Mouse (Mus musculus): ENCODE results near the gene Zcchc24. TPM values are rescaled to one million over a fixed set of nuclear protein-coding genes. Genes with fewer than 3 reads are reported as not detected.

The Zcchc24 gene
- polyA plus RNA-seq, 1 experiment from 2014 or later, result 11.3 TPM

DNA sequence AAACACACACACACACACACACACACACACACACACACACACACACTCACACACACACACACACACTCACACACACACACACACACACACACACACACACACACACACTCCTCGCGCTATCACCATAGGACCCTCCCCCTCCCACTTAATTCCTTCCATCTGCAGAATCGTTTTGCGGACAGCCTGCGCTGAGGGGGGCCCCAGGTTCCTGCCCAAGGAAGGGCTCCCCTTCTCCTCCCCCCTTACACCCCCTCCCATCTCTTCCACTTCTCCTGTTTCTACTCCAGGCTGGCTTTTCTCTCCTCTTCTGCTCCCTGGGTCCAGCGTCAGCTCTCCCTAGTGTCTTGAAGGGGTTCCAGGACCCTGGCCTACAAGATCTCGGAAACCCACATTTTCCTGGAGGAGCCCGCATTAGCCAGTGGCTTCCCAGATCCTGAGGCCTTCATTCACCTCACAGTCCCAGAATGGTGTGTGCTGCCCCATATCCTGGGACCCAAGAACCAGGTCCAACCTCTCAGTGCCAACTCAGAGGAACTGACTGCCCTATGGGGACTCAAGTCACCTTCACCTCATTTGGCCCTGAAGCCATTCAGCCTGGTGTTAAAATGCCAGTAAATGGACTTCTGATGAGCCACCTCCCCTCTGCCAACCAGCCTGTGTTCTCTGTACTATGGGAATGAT is 927 bp upstream of the Zcchc24 start:
- ATAC-seq (replicated peaks; ENCODE audit: low FRiP score) (no peak), DNase-seq (ENCODE audit: low spot score) (no peak)
- H3K4me1 ChIP-seq (replicated peaks; ENCODE audit: control insufficient read depth, insufficient read depth, low read length), result peaks cover 29% of the 10 kb centered on the region
- H3K27me3 ChIP-seq (replicated peaks; ENCODE audit: control insufficient read depth, insufficient read depth, low read length), result no peaks in the 10 kb centered on the region; the same call in 1 of the 2 replicates
- no peak overlapping the region for H3K9ac ChIP-seq (ENCODE audit: low read depth, low read length)
- H3K9me3 ChIP-seq (ENCODE audit: control insufficient read depth, low read length), result no peaks in the 10 kb centered on the region
- no peaks in the 10 kb centered on the region for H3K36me3 ChIP-seq (ENCODE audit: control insufficient read depth, insufficient read depth, low read length)
- no peak overlapping the region for H3K27ac ChIP-seq (ENCODE audit: low read depth, low read length)
- peak overlapping the region; percentile 85 for H3K4me2 ChIP-seq
- no peak overlapping the region for H3K4me3 ChIP-seq (ENCODE audit: low read depth, low read length)
- 23% methylated on average over 8 of the region's 8 CpGs for WGBS

DNA sequence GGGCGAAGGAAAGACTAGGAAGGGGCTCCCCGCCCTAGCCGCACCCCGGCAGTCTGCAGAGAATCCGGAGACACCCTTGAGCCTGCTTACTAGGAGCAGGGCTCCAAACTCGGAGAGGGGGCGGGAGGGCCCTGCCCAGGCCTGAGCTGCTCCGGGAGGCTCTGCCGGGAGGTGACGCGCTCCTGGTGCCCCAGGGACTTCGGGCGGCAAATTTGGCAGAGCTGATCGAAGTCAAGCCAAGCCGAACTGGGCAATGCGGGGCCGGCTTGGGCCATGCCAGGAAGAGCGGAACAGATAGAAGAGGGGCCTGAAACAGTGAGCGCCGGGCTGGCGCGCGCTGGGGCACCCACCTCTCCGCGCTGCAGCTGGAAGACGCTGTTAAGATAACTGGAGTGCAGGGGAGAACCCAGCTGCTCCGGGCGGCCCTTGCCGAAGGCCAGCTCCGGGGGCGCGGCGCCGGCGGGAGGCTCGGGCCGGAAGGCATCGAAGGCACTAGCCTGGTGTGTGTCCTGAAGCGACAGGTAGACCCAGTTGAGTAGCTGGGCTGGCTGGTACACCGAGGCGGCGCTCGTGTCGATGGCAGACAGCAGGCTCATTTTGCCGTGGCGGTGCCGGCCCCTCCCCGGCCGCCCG is 462 bp downstream of the Zcchc24 start:
- H3K4me2 ChIP-seq, result peak overlapping the region; percentile 85
- DNase-seq (ENCODE audit: low spot score) (peak; percentile 77), ATAC-seq (replicated peaks; ENCODE audit: low FRiP score) (peak; percentile 73)
- peak overlapping the region; percentile 63 for H3K9ac ChIP-seq (ENCODE audit: low read depth, low read length)
- H3K4me3 ChIP-seq (ENCODE audit: low read depth, low read length), result peak overlapping the region; percentile 68
- H3K4me1 ChIP-seq (replicated peaks; ENCODE audit: control insufficient read depth, insufficient read depth, low read length), result peaks cover 21% of the 10 kb centered on the region
- peak overlapping the region; percentile 49; the same call in 1 of the 2 replicates for H3K27ac ChIP-seq (ENCODE audit: low read depth, low read length)
- under 1% methylated on average over 46 of the region's 50 CpGs for WGBS
- H3K9me3 ChIP-seq (ENCODE audit: control insufficient read depth, low read length), result no peaks in the 10 kb centered on the region
- H3K36me3 ChIP-seq (ENCODE audit: control insufficient read depth, insufficient read depth, low read length), result no peaks in the 10 kb centered on the region
- H3K27me3 ChIP-seq (replicated peaks; ENCODE audit: control insufficient read depth, insufficient read depth, low read length), result no peaks in the 10 kb centered on the region; the same call in 1 of the 2 replicates

DNA sequence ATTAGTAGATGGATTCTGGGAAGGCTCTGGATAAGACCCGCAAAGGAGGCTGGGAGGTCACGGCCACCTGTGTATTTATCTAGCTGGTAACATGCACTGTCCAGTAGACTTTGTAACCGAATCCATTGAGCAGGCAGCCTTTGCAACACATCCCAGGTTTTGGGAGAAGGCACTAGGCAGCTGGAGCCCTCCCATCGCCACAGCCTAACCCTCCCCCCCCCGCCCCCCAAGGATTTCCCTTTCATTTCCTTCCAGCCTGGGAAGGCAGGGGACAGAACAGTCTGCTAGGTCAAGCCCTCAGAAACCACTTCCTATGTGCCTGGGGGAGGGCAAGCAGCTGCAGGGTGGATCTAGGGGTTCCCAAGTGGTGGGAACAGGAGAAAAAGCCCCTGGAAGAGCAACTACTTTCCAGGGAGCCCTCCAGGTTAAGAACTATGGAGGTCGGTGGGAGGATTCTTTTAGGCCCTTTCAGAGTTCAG is 1.1 kb downstream of the Zcchc24 start:
- Histone ChIP-seq H3K4me2 (peak overlapping the region; percentile 85), H3K36me3 (ENCODE audit: control insufficient read depth, insufficient read depth, low read length) (no peaks in the 10 kb centered on the region), H3K27ac (ENCODE audit: low read depth, low read length) (peak overlapping the region; percentile 49), H3K4me3 (ENCODE audit: low read depth, low read length) (peak overlapping the region; percentile 68), H3K4me1 (replicated peaks; ENCODE audit: control insufficient read depth, insufficient read depth, low read length) (peaks cover 16% of the 10 kb centered on the region), H3K27me3 (replicated peaks; ENCODE audit: control insufficient read depth, insufficient read depth, low read length) (no peaks in the 10 kb centered on the region; the same call in 1 of the 2 replicates), H3K9me3 (ENCODE audit: control insufficient read depth, low read length) (no peaks in the 10 kb centered on the region), H3K9ac (ENCODE audit: low read depth, low read length) (peak overlapping the region; percentile 63)
- ATAC-seq (replicated peaks; ENCODE audit: low FRiP score) (no peak), DNase-seq (ENCODE audit: low spot score) (no peak)
- WGBS, result 9% methylated on average over 6 of the region's 6 CpGs

DNA sequence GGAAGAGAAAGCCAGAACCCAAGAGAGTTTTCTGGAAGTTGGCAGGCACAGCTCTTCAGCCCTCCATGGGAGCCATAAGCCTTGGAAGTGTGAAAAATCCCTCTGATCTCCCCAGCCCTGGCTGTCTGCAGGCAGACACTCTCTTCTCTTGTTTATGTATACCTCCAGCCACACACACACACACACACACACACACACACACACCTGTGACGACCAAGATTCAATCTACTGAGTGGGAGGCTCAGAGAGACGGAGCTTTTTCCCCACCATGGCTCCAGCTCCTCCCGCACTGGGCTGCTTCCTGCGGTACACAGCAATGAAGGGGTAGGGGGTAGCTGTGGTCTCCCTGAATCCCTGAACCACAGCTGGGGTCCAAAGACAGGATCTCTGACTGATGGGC is 2.4 kb downstream of the Zcchc24 start:
- H3K27me3 ChIP-seq (replicated peaks; ENCODE audit: control insufficient read depth, insufficient read depth, low read length), result no peaks in the 10 kb centered on the region; the same call in 1 of the 2 replicates
- H3K9ac ChIP-seq (ENCODE audit: low read depth, low read length), result no peak overlapping the region

DNA sequence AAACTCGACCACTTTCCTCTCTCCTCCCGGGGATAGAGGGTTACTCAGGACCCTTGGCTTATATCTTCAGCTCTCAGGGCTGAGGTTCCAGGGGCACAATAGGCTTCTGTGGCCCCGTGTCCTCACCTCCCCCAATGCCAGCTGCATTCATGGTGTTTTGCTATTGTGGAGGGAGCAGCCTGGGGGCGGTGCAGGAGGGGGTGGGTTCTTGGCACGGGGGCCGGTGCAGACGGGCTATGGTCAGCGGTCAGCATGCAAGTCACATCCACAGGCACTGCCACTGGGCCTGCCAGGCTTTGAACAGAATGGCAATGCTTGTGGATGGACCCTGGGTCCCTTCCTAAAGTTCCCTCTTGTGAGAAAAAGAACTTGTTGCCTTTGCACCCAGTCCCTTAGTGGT is 2.9 kb downstream of the Zcchc24 start:
- 56% methylated on average over 8 of the region's 8 CpGs for WGBS
- Histone ChIP-seq H3K27me3 (replicated peaks; ENCODE audit: control insufficient read depth, insufficient read depth, low read length) (no peaks in the 10 kb centered on the region; the same call in 1 of the 2 replicates), H3K36me3 (ENCODE audit: control insufficient read depth, insufficient read depth, low read length) (no peaks in the 10 kb centered on the region), H3K9ac (ENCODE audit: low read depth, low read length) (no peak overlapping the region), H3K4me2 (0 out of 2 replicates have a peak overlapping the region, but pooled peaks have one; percentile 14), H3K4me1 (replicated peaks; ENCODE audit: control insufficient read depth, insufficient read depth, low read length) (peaks cover 20% of the 10 kb centered on the region), H3K27ac (ENCODE audit: low read depth, low read length) (no peak overlapping the region), H3K9me3 (ENCODE audit: control insufficient read depth, low read length) (no peaks in the 10 kb centered on the region), H3K4me3 (ENCODE audit: low read depth, low read length) (no peak overlapping the region)
- ATAC-seq (replicated peaks; ENCODE audit: low FRiP score), result no peak
- no peak for DNase-seq (ENCODE audit: low spot score)

More for the DNA sequence above, 2.4 kb downstream of the Zcchc24 start:
- no peak overlapping the region for H3K27ac ChIP-seq (ENCODE audit: low read depth, low read length)
- no peaks in the 10 kb centered on the region for H3K9me3 ChIP-seq (ENCODE audit: control insufficient read depth, low read length)
- ATAC-seq (replicated peaks; ENCODE audit: low FRiP score) (no peak), DNase-seq (ENCODE audit: low spot score) (no peak)
- no peak overlapping the region for H3K4me3 ChIP-seq (ENCODE audit: low read depth, low read length)
- no peaks in the 10 kb centered on the region for H3K36me3 ChIP-seq (ENCODE audit: control insufficient read depth, insufficient read depth, low read length)
- H3K4me1 ChIP-seq (replicated peaks; ENCODE audit: control insufficient read depth, insufficient read depth, low read length), result peaks cover 16% of the 10 kb centered on the region
- 56% methylated on average over 4 of the region's 4 CpGs for WGBS
- H3K4me2 ChIP-seq, result peak overlapping the region; percentile 85

DNA sequence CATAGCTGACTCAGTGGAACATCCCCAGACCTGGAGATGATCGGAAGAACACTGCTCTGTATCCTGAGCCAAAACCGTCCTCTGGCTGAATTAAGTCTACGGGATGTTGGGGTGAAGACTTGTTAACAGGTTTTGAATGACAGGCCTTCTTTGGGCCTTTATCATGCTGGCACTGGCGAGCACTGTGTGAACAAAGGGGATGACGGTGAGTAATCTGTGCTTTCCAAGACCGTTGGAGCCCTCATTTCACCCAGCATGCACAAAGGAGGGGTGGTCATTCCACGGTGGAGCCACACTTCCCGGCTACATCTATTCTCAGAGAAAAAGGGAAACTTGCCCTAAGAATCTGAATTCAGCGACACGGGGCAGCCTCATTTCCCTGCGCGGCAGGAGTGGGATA is 3.7 kb downstream of the Zcchc24 start:
- H3K4me2 ChIP-seq, result no peak overlapping the region
- H3K36me3 ChIP-seq (ENCODE audit: control insufficient read depth, insufficient read depth, low read length), result no peaks in the 10 kb centered on the region
- no peak overlapping the region for H3K9ac ChIP-seq (ENCODE audit: low read depth, low read length)
- H3K27ac ChIP-seq (ENCODE audit: low read depth, low read length), result no peak overlapping the region
- H3K27me3 ChIP-seq (replicated peaks; ENCODE audit: control insufficient read depth, insufficient read depth, low read length), result no peaks in the 10 kb centered on the region; the same call in 1 of the 2 replicates
- 73% methylated on average over 12 of the region's 12 CpGs for WGBS
- H3K4me1 ChIP-seq (replicated peaks; ENCODE audit: control insufficient read depth, insufficient read depth, low read length), result peaks cover 21% of the 10 kb centered on the region
- DNase-seq (ENCODE audit: low spot score), result no peak
- no peak for ATAC-seq (replicated peaks; ENCODE audit: low FRiP score)
- H3K9me3 ChIP-seq (ENCODE audit: control insufficient read depth, low read length), result no peaks in the 10 kb centered on the region
- H3K4me3 ChIP-seq (ENCODE audit: low read depth, low read length), result no peak overlapping the region

DNA sequence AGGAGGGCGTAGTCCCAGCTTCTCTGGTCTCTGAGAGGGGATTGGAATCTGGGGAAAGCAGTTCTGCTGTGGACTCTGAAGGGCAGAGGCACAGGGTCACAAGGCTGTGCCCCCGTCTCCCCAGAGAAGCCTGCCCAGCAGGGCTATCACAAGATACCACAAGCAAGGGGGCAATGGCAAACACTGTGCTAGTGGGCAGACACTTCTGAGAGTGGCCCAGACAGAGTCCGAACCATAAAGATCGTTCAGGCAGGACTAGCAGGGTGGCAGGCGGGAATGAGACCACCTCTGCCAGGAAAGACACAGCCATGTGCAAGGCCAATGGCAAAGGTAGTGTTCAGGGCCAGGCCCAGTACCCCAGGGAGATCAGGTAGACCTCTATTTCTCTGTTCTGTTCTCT is 7.7 kb downstream of the Zcchc24 start:
- no peak for DNase-seq (ENCODE audit: low spot score)
- Histone ChIP-seq H3K27me3 (replicated peaks; ENCODE audit: control insufficient read depth, insufficient read depth, low read length) (no peaks in the 10 kb centered on the region; the same call in 1 of the 2 replicates), H3K9ac (ENCODE audit: low read depth, low read length) (no peak overlapping the region), H3K9me3 (ENCODE audit: control insufficient read depth, low read length) (no peaks in the 10 kb centered on the region), H3K4me2 (no peak overlapping the region), H3K36me3 (ENCODE audit: control insufficient read depth, insufficient read depth, low read length) (no peaks in the 10 kb centered on the region; the same call in 1 of the 2 replicates), H3K4me3 (ENCODE audit: low read depth, low read length) (no peak overlapping the region), H3K27ac (ENCODE audit: low read depth, low read length) (no peak overlapping the region), H3K4me1 (replicated peaks; ENCODE audit: control insufficient read depth, insufficient read depth, low read length) (peaks cover 24% of the 10 kb centered on the region)
- no peak for ATAC-seq (replicated peaks; ENCODE audit: low FRiP score)
- WGBS, result 85% methylated on average over 5 of the region's 5 CpGs

DNA sequence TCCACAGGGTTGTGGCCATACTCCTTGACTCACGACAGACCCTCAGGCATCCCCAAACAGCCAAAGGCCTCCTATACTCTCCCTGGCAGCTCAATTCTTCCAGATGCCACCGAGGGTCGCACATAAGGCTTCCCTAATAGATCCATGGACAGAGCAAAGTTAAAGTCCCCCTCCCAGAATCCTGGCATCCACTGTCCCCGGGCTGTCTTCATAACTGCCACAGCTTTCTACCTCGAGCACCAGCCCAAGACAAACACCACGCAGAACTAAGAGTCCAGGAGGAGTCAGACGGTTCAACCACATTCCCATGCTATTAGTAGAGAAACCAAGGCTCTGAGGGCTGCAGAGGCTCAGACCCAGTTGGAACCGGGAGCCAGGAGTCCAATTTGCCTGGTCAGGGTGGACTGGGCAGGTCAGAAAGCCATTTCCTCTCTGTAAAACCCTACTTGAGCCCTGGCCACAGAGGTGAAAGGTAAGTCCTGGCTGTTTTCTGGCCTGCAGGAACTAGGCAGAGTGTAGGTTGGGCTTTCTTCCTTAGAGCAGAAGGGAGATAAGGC is 8.8 kb downstream of the Zcchc24 start:
- Histone ChIP-seq H3K9me3 (ENCODE audit: control insufficient read depth, low read length) (no peaks in the 10 kb centered on the region), H3K4me3 (ENCODE audit: low read depth, low read length) (no peak overlapping the region), H3K9ac (ENCODE audit: low read depth, low read length) (no peak overlapping the region), H3K4me2 (no peak overlapping the region), H3K4me1 (replicated peaks; ENCODE audit: control insufficient read depth, insufficient read depth, low read length) (peaks cover 20% of the 10 kb centered on the region), H3K27ac (ENCODE audit: low read depth, low read length) (no peak overlapping the region), H3K36me3 (ENCODE audit: control insufficient read depth, insufficient read depth, low read length) (peaks cover 2% of the 10 kb centered on the region; the same call in 1 of the 2 replicates), H3K27me3 (replicated peaks; ENCODE audit: control insufficient read depth, insufficient read depth, low read length) (no peaks in the 10 kb centered on the region; the same call in 1 of the 2 replicates)
- DNase-seq (ENCODE audit: low spot score), result no peak
- no peak for ATAC-seq (replicated peaks; ENCODE audit: low FRiP score)
- 67% methylated on average over 8 of the region's 8 CpGs for WGBS
